Mouse (Mus musculus) testis, postnatal 10 days (tissue): ENCODE results near the gene Tmeff2.

Experiments
- DNase-seq: peaks from one replicate; pipeline ENCODE4 v3.0.0; 2021; ENCODE audit warnings: low spot score

Gene Tmeff2

GRCm38 (mm10) chr1:51107299-51107698 lies 206.9 kb downstream of the Tmeff2 start:
- no peak for DNase-seq

- DNase-seq = no peak
Measured at GRCm38 (mm10) chr1:51114721-51115120, 214.3 kb downstream of the Tmeff2 start.

GRCm38 (mm10) chr1:51115761-51116160 lies 215.3 kb downstream of the Tmeff2 start:
- no peak for DNase-seq

GRCm38 (mm10) chr1:51117830-51118229 lies 217.4 kb downstream of the Tmeff2 start:
- no peak for DNase-seq

- DNase-seq = no peak
Measured at GRCm38 (mm10) chr1:51125671-51126424, 225.4 kb downstream of the Tmeff2 start.

- no peak for DNase-seq
Measured at GRCm38 (mm10) chr1:51126425-51126765, 225.9 kb downstream of the Tmeff2 start.

GRCm38 (mm10) chr1:51136792-51137191 lies 236.3 kb downstream of the Tmeff2 start:
- DNase-seq = no peak

GRCm38 (mm10) chr1:51139605-51140004 lies 239.2 kb downstream of the Tmeff2 start:
- DNase-seq = no peak

- no peak for DNase-seq
Measured at GRCm38 (mm10) chr1:51141381-51141780, 240.9 kb downstream of the Tmeff2 start.

GRCm38 (mm10) chr1:51142729-51143128 lies 242.3 kb downstream of the Tmeff2 start:
- no peak for DNase-seq

- DNase-seq = no peak
Measured at GRCm38 (mm10) chr1:51145693-51146092, 245.2 kb downstream of the Tmeff2 start.

- DNase-seq = no peak
Measured at GRCm38 (mm10) chr1:51148481-51149137, 248.2 kb downstream of the Tmeff2 start.

- no peak for DNase-seq
Measured at GRCm38 (mm10) chr1:51149488-51149887, 249.0 kb downstream of the Tmeff2 start.

GRCm38 (mm10) chr1:51149890-51150289 lies 249.4 kb downstream of the Tmeff2 start:
- DNase-seq = no peak

GRCm38 (mm10) chr1:51152017-51152416 lies 251.6 kb downstream of the Tmeff2 start:
- no peak for DNase-seq

- no peak for DNase-seq
Measured at GRCm38 (mm10) chr1:51152856-51153255, 252.4 kb downstream of the Tmeff2 start.

- no peak for DNase-seq
Measured at GRCm38 (mm10) chr1:51184276-51184675, 283.8 kb downstream of the Tmeff2 start.

- no peak for DNase-seq
Measured at GRCm38 (mm10) chr1:51189008-51189407, 288.6 kb downstream of the Tmeff2 start.

GRCm38 (mm10) chr1:51191253-51191652 lies 290.8 kb downstream of the Tmeff2 start:
- no peak for DNase-seq

GRCm38 (mm10) chr1:51191872-51192613 lies 291.6 kb downstream of the Tmeff2 start:
- DNase-seq = no peak

- no peak for DNase-seq
Measured at GRCm38 (mm10) chr1:51199088-51199830, 298.8 kb downstream of the Tmeff2 start.

- DNase-seq = no peak
Measured at GRCm38 (mm10) chr1:51199954-51200353, 299.5 kb downstream of the Tmeff2 start.
